8 mouse cellular contexts compared by ENCODE assay signal in genomic region chr2:38513183-38513529, GRCm38 (mm10). TPM values are rescaled to one million over a fixed set of nuclear protein-coding genes. Genes with fewer than 3 reads are reported as not detected.
DNase-seq lines count a peak whose midpoint lies in the region; ATAC-seq lines count a peak whose summit lies in the region.

No protein-coding gene starts in this region.

- no peaks in the 10 kb centered on the region for H3K27me3 ChIP-seq in kidney, embryonic 14.5 days (ENCODE audit: control insufficient read depth, insufficient read depth, low read length)
- no peaks in the 10 kb centered on the region for H3K27me3 ChIP-seq in embryonic facial prominence, embryonic 11.5 days (ENCODE audit: control insufficient read depth, insufficient read depth, low read length)
- H3K27me3 ChIP-seq in intestine, embryonic 14.5 days (replicated peaks; ENCODE audit: control insufficient read depth, insufficient read depth, low read length) = no peaks in the 10 kb centered on the region
- H3K27me3 ChIP-seq in midbrain, embryonic 15.5 days (replicated peaks) = no peaks in the 10 kb centered on the region

- peak overlapping the region; percentile 13; the same call in 1 of the 2 replicates for H3K9ac ChIP-seq in kidney, embryonic 14.5 days (ENCODE audit: low read depth, low read length)
- peak overlapping the region; percentile 94 for H3K9ac ChIP-seq in embryonic facial prominence, embryonic 11.5 days (replicated peaks; ENCODE audit: low read length)
- peak overlapping the region; percentile 93; the same call in 1 of the 2 replicates for H3K9ac ChIP-seq in intestine, embryonic 14.5 days (ENCODE audit: low read length)
- H3K9ac ChIP-seq in midbrain, embryonic 15.5 days = no peak overlapping the region

- no peak for DNase-seq in kidney, adult 8-10 months
- no peak for DNase-seq in embryonic facial prominence, embryonic 11.5 days (ENCODE audit: low spot score)
- no peak for DNase-seq in intestine, embryonic 14.5 days (ENCODE audit: low spot score)
- DNase-seq in right cerebral cortex, adult 2 months (ENCODE audit: low spot score in 2 of 2) = no peak
- DNase-seq in adrenal gland, adult 18-20 months (ENCODE audit: low spot score in 2 of 2) = no peak

- no peak for ATAC-seq in kidney, embryonic 14.5 days (ENCODE audit: low FRiP score, low TSS enrichment)
- no peak for ATAC-seq in embryonic facial prominence, embryonic 11.5 days (replicated peaks; ENCODE audit: insufficient number of reproducible peaks, low FRiP score, low TSS enrichment, low read depth)
- ATAC-seq in intestine, embryonic 14.5 days (replicated peaks; ENCODE audit: low FRiP score, low TSS enrichment, low read depth) = no peak
- no peak for ATAC-seq in midbrain, embryonic 15.5 days (replicated peaks)
- no peak for ATAC-seq in monocyte, adult 5-6 weeks (replicated peaks; ENCODE audit: insufficient number of reproducible peaks, low FRiP score, low TSS enrichment, poor library complexity, severe bottlenecking)

- no peaks in the 10 kb centered on the region for H3K36me3 ChIP-seq in kidney, embryonic 14.5 days (ENCODE audit: control insufficient read depth, insufficient read depth, low read length)
- no peaks in the 10 kb centered on the region for H3K36me3 ChIP-seq in embryonic facial prominence, embryonic 11.5 days (replicated peaks; ENCODE audit: control insufficient read depth, insufficient read depth, low read depth, low read length)
- no peaks in the 10 kb centered on the region for H3K36me3 ChIP-seq in intestine, embryonic 14.5 days (ENCODE audit: control insufficient read depth, insufficient read depth, low read length)
- H3K36me3 ChIP-seq in midbrain, embryonic 15.5 days (replicated peaks) = no peaks in the 10 kb centered on the region

- WGBS in kidney, embryonic 14.5 days = 55% methylated on average over 2 of the region's 2 CpGs
- WGBS in embryonic facial prominence, embryonic 11.5 days = 66% methylated on average over 2 of the region's 2 CpGs
- 65% methylated on average over 2 of the region's 2 CpGs for WGBS in intestine, embryonic 14.5 days
- WGBS in midbrain, embryonic 15.5 days = 58% methylated on average over 2 of the region's 2 CpGs

- H3K9me3 ChIP-seq in kidney, embryonic 14.5 days (ENCODE audit: control insufficient read depth, low read length) = no peaks in the 10 kb centered on the region
- no peaks in the 10 kb centered on the region for H3K9me3 ChIP-seq in embryonic facial prominence, embryonic 11.5 days (replicated peaks; ENCODE audit: control insufficient read depth, low read length)
- no peaks in the 10 kb centered on the region for H3K9me3 ChIP-seq in intestine, embryonic 14.5 days (ENCODE audit: control insufficient read depth, low read length)
- H3K9me3 ChIP-seq in midbrain, embryonic 15.5 days = no peaks in the 10 kb centered on the region

- H3K4me2 ChIP-seq in kidney, embryonic 14.5 days (replicated peaks; ENCODE audit: low read depth, low read length) = peak overlapping the region; percentile 73
- H3K4me2 ChIP-seq in embryonic facial prominence, embryonic 11.5 days (ENCODE audit: low read depth, low read length) = peak overlapping the region; percentile 83
- peak overlapping the region; percentile 78 for H3K4me2 ChIP-seq in intestine, embryonic 14.5 days (ENCODE audit: low read length)
- peak overlapping the region; percentile 79 for H3K4me2 ChIP-seq in midbrain, embryonic 15.5 days

- peak overlapping the region; percentile 77 for H3K4me3 ChIP-seq in kidney, embryonic 14.5 days (ENCODE audit: low read length)
- peak overlapping the region; percentile 91 for H3K4me3 ChIP-seq in embryonic facial prominence, embryonic 11.5 days (ENCODE audit: low read depth, low read length)
- H3K4me3 ChIP-seq in intestine, embryonic 14.5 days (ENCODE audit: low read depth, low read length) = peak overlapping the region; percentile 83
- peak overlapping the region; percentile 80; the same call in 1 of the 2 replicates for H3K4me3 ChIP-seq in midbrain, embryonic 15.5 days

- peak overlapping the region; percentile 89 for H3K27ac ChIP-seq in kidney, embryonic 14.5 days (ENCODE audit: low read depth, low read length)
- no peak overlapping the region for H3K27ac ChIP-seq in embryonic facial prominence, embryonic 11.5 days (replicated peaks; ENCODE audit: low read depth, low read length)
- peak overlapping the region; percentile 87 for H3K27ac ChIP-seq in intestine, embryonic 14.5 days (ENCODE audit: low read depth)
- H3K27ac ChIP-seq in midbrain, embryonic 15.5 days = 0 out of 2 replicates have a peak overlapping the region, but pooled peaks have one; percentile 4

- H3K4me1 ChIP-seq in kidney, embryonic 14.5 days (ENCODE audit: control insufficient read depth, insufficient read depth, low read length) = peaks cover 32% of the 10 kb centered on the region
- no peaks in the 10 kb centered on the region for H3K4me1 ChIP-seq in embryonic facial prominence, embryonic 11.5 days (ENCODE audit: control insufficient read depth, insufficient read depth, low read length)
- peaks cover 32% of the 10 kb centered on the region for H3K4me1 ChIP-seq in intestine, embryonic 14.5 days (replicated peaks; ENCODE audit: control insufficient read depth, insufficient read depth, low read length)
- H3K4me1 ChIP-seq in midbrain, embryonic 15.5 days = peaks cover 14% of the 10 kb centered on the region

RNA-seq across cellular contexts. Expression of gene Nek6, which starts 1.7 kb away (rescaled TPM):
- polyA plus RNA-seq in kidney, embryonic 14.5 days (2014; fragmentation: Nextera tagmentation; extraction: Ambion mirVana) = 56.9 and 75.9 TPM in 2 replicates
- 111 and 117 TPM in 2 replicates for polyA plus RNA-seq in embryonic facial prominence, embryonic 11.5 days (2014; fragmentation: Nextera tagmentation; extraction: Ambion mirVana)
- 111 and 115 TPM in 2 replicates for polyA plus RNA-seq in intestine, embryonic 14.5 days (2014; fragmentation: Nextera tagmentation; extraction: Ambion mirVana)
- polyA plus RNA-seq in midbrain, embryonic 15.5 days (2015; fragmentation: Nextera tagmentation; extraction: Ambion mirVana) = 56.0 and 66.1 TPM in 2 replicates
- total RNA-seq in monocyte, adult 5-6 weeks (2017) = 0.39 to 0.57 TPM (median 0.53 TPM) in 3 replicates
- total RNA-seq in adrenal gland, adult 18-20 months (2021) = 10 to 100 TPM; 15.9 to 18.6 TPM
